Comparison of ENCODE assay signal across 14 mouse cellular contexts in genomic region chr8:12429601-12430172, GRCm38 (mm10). TPM values are rescaled to one million over a fixed set of nuclear protein-coding genes. Genes with fewer than 3 reads are reported as not detected.
DNase-seq lines count a peak whose midpoint lies in the region; ATAC-seq and TF ChIP-seq lines count a peak whose summit lies in the region.
"Had no signal": no experiment of that assay in that cellular context is flagged by ENCODE, and none has a peak within 500 bp of the region (broad histone marks: within the 10 kb centered on the region; RNA-seq: fewer than 3 reads in every experiment).

No protein-coding gene starts in this region.

- no peak for DNase-seq in forebrain, embryonic 10.5 days (ENCODE audit: extremely low spot score, low spot score)
- no peak for DNase-seq in frontal cortex, adult 2 months (ENCODE audit: extremely low spot score in 1 of 2, low spot score in 1 of 2)
- DNase-seq in lung, adult 2 months: no peak
- DNase-seq: adrenal gland, adult 2 months; kidney, adult 18-20 months; lung, postnatal 4 days had no signal

- peaks cover 100% of the 10 kb centered on the region for H3K27me3 ChIP-seq in heart, embryonic 15.5 days
- H3K27me3 ChIP-seq in heart, embryonic 11.5 days (ENCODE audit: control insufficient read depth, insufficient read depth, low read length): peaks cover 98% of the 10 kb centered on the region
- H3K27me3 ChIP-seq in forebrain, embryonic 10.5 days (ENCODE audit: poor library complexity, severe bottlenecking): peaks cover 98% of the 10 kb centered on the region
- peaks cover 86% of the 10 kb centered on the region for H3K27me3 ChIP-seq in hindbrain, embryonic 15.5 days
- peaks cover 92% of the 10 kb centered on the region for H3K27me3 ChIP-seq in neural tube, embryonic 12.5 days (replicated peaks)
- H3K27me3 ChIP-seq in kidney, embryonic 16.5 days (ENCODE audit: insufficient read depth, low read length): peaks cover 97% of the 10 kb centered on the region

- no peaks in the 10 kb centered on the region for H3K9me3 ChIP-seq in heart, embryonic 15.5 days (replicated peaks)
- H3K9me3 ChIP-seq in heart, embryonic 11.5 days (replicated peaks; ENCODE audit: control insufficient read depth, low read length): no peaks in the 10 kb centered on the region
- no peaks in the 10 kb centered on the region for H3K9me3 ChIP-seq in forebrain, embryonic 10.5 days
- no peaks in the 10 kb centered on the region for H3K9me3 ChIP-seq in hindbrain, embryonic 15.5 days
- H3K9me3 ChIP-seq in neural tube, embryonic 12.5 days: no peaks in the 10 kb centered on the region
- H3K9me3 ChIP-seq in kidney, embryonic 16.5 days (ENCODE audit: low read length): no peaks in the 10 kb centered on the region

- TF ChIP-seq POLR2A in lung, adult 2 months (IDR thresholded peaks at IDR 0.05; ENCODE audit: borderline replicate concordance, extremely low read depth, low read depth, low read length): no peak

- no peak overlapping the region for H3K27ac ChIP-seq in heart, embryonic 15.5 days
- H3K27ac ChIP-seq in heart, embryonic 11.5 days (ENCODE audit: low read depth, low read length): no peak overlapping the region
- H3K27ac ChIP-seq in forebrain, embryonic 10.5 days: peak overlapping the region; percentile 97
- peak overlapping the region; percentile 49 for H3K27ac ChIP-seq in hindbrain, embryonic 15.5 days (replicated peaks)
- H3K27ac ChIP-seq in neural tube, embryonic 12.5 days: no peak overlapping the region
- H3K27ac ChIP-seq in kidney, embryonic 16.5 days (ENCODE audit: low read length): no peak overlapping the region

- peak overlapping the region; percentile 48; the same call in 1 of the 2 replicates for H3K4me2 ChIP-seq in heart, embryonic 15.5 days
- H3K4me2 ChIP-seq in heart, embryonic 11.5 days: no peak overlapping the region
- no peak overlapping the region for H3K4me2 ChIP-seq in hindbrain, embryonic 15.5 days
- H3K4me2 ChIP-seq in neural tube, embryonic 12.5 days (replicated peaks): peak overlapping the region; percentile 58; the same call in 1 of the 2 replicates
- H3K4me2 ChIP-seq in kidney, embryonic 16.5 days (replicated peaks; ENCODE audit: low read depth, low read length): no peak overlapping the region

- ATAC-seq in heart, embryonic 15.5 days (replicated peaks; ENCODE audit: insufficient number of reproducible peaks, insufficient read depth, low FRiP score, low read depth): no peak
- no peak for ATAC-seq in heart, embryonic 11.5 days (replicated peaks; ENCODE audit: insufficient number of reproducible peaks, low FRiP score, low TSS enrichment)
- no peak; the same call in 1 of the 2 replicates for ATAC-seq in hindbrain, embryonic 15.5 days (ENCODE audit: low FRiP score, low read depth)
- ATAC-seq in neural tube, embryonic 12.5 days (ENCODE audit: low FRiP score, low read depth): no peak; the same call in 1 of the 2 replicates
- no peak for ATAC-seq in kidney, embryonic 16.5 days (ENCODE audit: low FRiP score, low TSS enrichment)

- H3K9ac ChIP-seq in heart, embryonic 15.5 days: no peak overlapping the region
- H3K9ac ChIP-seq in heart, embryonic 11.5 days (ENCODE audit: low read depth, low read length): no peak overlapping the region
- no peak overlapping the region for H3K9ac ChIP-seq in hindbrain, embryonic 15.5 days
- H3K9ac ChIP-seq in neural tube, embryonic 12.5 days: no peak overlapping the region
- H3K9ac ChIP-seq in kidney, embryonic 16.5 days (replicated peaks; ENCODE audit: low read length): no peak overlapping the region

- no peaks in the 10 kb centered on the region for H3K36me3 ChIP-seq in heart, embryonic 15.5 days
- no peaks in the 10 kb centered on the region for H3K36me3 ChIP-seq in heart, embryonic 11.5 days (ENCODE audit: control insufficient read depth, insufficient read depth, low read length)
- H3K36me3 ChIP-seq in forebrain, embryonic 10.5 days (replicated peaks): 0 out of 2 replicates have a peak, but pooled peaks cover 2% of the 10 kb centered on the region
- H3K36me3 ChIP-seq in hindbrain, embryonic 15.5 days: no peaks in the 10 kb centered on the region
- no peaks in the 10 kb centered on the region for H3K36me3 ChIP-seq in neural tube, embryonic 12.5 days
- no peaks in the 10 kb centered on the region for H3K36me3 ChIP-seq in kidney, embryonic 16.5 days (ENCODE audit: insufficient read depth, low read length)

- peak overlapping the region; percentile 26; the same call in 1 of the 2 replicates for H3K4me3 ChIP-seq in heart, embryonic 15.5 days
- H3K4me3 ChIP-seq in heart, embryonic 11.5 days (ENCODE audit: low read depth, low read length): no peak overlapping the region
- H3K4me3 ChIP-seq in forebrain, embryonic 10.5 days: peak overlapping the region; percentile 59
- H3K4me3 ChIP-seq in hindbrain, embryonic 15.5 days: peak overlapping the region; percentile 31; the same call in 1 of the 2 replicates
- no peak overlapping the region for H3K4me3 ChIP-seq in neural tube, embryonic 12.5 days
- H3K4me3 ChIP-seq in lung, adult 2 months (replicated peaks; ENCODE audit: extremely low read depth, low read depth, low read length): no peak overlapping the region
- H3K4me3 ChIP-seq in kidney, embryonic 16.5 days (ENCODE audit: low read length): no peak overlapping the region

- H3K4me1 ChIP-seq in heart, embryonic 15.5 days (replicated peaks): peaks cover 23% of the 10 kb centered on the region
- peaks cover 4% of the 10 kb centered on the region for H3K4me1 ChIP-seq in heart, embryonic 11.5 days (ENCODE audit: control insufficient read depth, insufficient read depth, low read length)
- H3K4me1 ChIP-seq in forebrain, embryonic 10.5 days: peaks cover 86% of the 10 kb centered on the region
- peaks cover 36% of the 10 kb centered on the region for H3K4me1 ChIP-seq in hindbrain, embryonic 15.5 days (replicated peaks)
- H3K4me1 ChIP-seq in neural tube, embryonic 12.5 days: peaks cover 42% of the 10 kb centered on the region
- H3K4me1 ChIP-seq in lung, adult 2 months (ENCODE audit: control insufficient read depth, insufficient read depth, low read length): no peaks in the 10 kb centered on the region
- H3K4me1 ChIP-seq in kidney, embryonic 16.5 days (ENCODE audit: insufficient read depth, low read length): peaks cover 17% of the 10 kb centered on the region

- WGBS in heart, embryonic 15.5 days: 11% methylated on average over 9 of the region's 9 CpGs
- WGBS in heart, embryonic 11.5 days (ENCODE audit: insufficient replicate concordance): 11% methylated on average over 9 of the region's 9 CpGs
- WGBS in forebrain, embryonic 10.5 days: 1% methylated on average over 9 of the region's 9 CpGs
- 8% methylated on average over 9 of the region's 9 CpGs for WGBS in hindbrain, embryonic 15.5 days
- 10% methylated on average over 9 of the region's 9 CpGs for WGBS in neural tube, embryonic 12.5 days
- WGBS in lung, adult 2 months: 15% methylated on average over 9 of the region's 9 CpGs
- 10% methylated on average over 9 of the region's 9 CpGs for WGBS in kidney, embryonic 16.5 days

- no peak for TF ChIP-seq CTCF in lung, adult 2 months (IDR thresholded peaks at IDR 0.05; ENCODE audit: insufficient read depth, low read length)

RNA-seq across cellular contexts. Expression of gene Sox1, which starts 34.6 kb away (rescaled TPM):
- not detected in 2 replicates for polyA plus RNA-seq in heart, embryonic 15.5 days (2015; fragmentation: Nextera tagmentation; extraction: Ambion mirVana)
- not detected in 2 replicates for polyA plus RNA-seq in heart, embryonic 11.5 days (2014; fragmentation: Nextera tagmentation; extraction: Ambion mirVana)
- polyA plus RNA-seq in forebrain, embryonic 10.5 days (2016; fragmentation: Nextera tagmentation; extraction: Ambion mirVana): 4.2 and 4.3 TPM in 2 replicates
- polyA plus RNA-seq in hindbrain, embryonic 15.5 days (2015; fragmentation: Nextera tagmentation; extraction: Ambion mirVana): 1.9 TPM in 2 replicates
- polyA plus RNA-seq in neural tube, embryonic 12.5 days (2016; fragmentation: Nextera tagmentation; extraction: Ambion mirVana): 1.9 and 2.0 TPM in 2 replicates
- polyA plus RNA-seq in frontal cortex, adult 2 months (2012; rRNA removed): 11.7 and 13.4 TPM in 2 replicates
- polyA plus RNA-seq in lung, adult 2 months (2012; rRNA removed): not detected in 2 replicates
- not detected in 2 replicates for polyA plus RNA-seq in kidney, embryonic 16.5 days (2015; fragmentation: Nextera tagmentation; extraction: Ambion mirVana)
- polyA plus RNA-seq: C2C12; heart, embryonic 14.5 days; liver, adult 2 months had no signal

Comparison
In these comparisons a context has a peak if more than half of its experiments do, and no peak if none do; other contexts are left out.
1. H3K4me2 ChIP-seq: peak in heart, embryonic 15.5 days (single experiment) and neural tube, embryonic 12.5 days (single experiment); none in heart, embryonic 11.5 days (single experiment), hindbrain, embryonic 15.5 days (single experiment) and kidney, embryonic 16.5 days (single experiment).
2. H3K4me3 ChIP-seq: peak in heart, embryonic 15.5 days (single experiment), forebrain, embryonic 10.5 days (single experiment) and hindbrain, embryonic 15.5 days (single experiment); none in heart, embryonic 11.5 days (single experiment), neural tube, embryonic 12.5 days (single experiment), lung, adult 2 months (single experiment) and kidney, embryonic 16.5 days (single experiment).
3. H3K27ac ChIP-seq: peak in forebrain, embryonic 10.5 days (single experiment) and hindbrain, embryonic 15.5 days (single experiment); none in heart, embryonic 15.5 days (single experiment), heart, embryonic 11.5 days (single experiment), neural tube, embryonic 12.5 days (single experiment) and kidney, embryonic 16.5 days (single experiment).